Mouse (Mus musculus): ENCODE data around the gene Hexim2. TPM values are rescaled to one million over a fixed set of nuclear protein-coding genes. Genes with fewer than 3 reads are reported as not detected.
A peak's percentile ranks its signal among the peaks of the same experiment; 100 is the strongest.

Gene Hexim2
- polyA plus RNA-seq, 1 experiment from 2014 or later, result 10.5 TPM

GRCm38 (mm10) chr11:103101866-103102501, 30.2 kb upstream of the Hexim2 start:
- no peak overlapping the region for H3K27ac ChIP-seq (replicated peaks)

GRCm38 (mm10) chr11:103102725-103103349, 29.4 kb upstream of the Hexim2 start:
- Histone ChIP-seq H3K4me3 (peak overlapping the region; percentile 46), H3K27ac (replicated peaks) (0 out of 2 replicates have a peak overlapping the region, but pooled peaks have one; percentile 25), H3K4me1 (peaks cover 21% of the 10 kb centered on the region), H3K36me3 (no peaks in the 10 kb centered on the region), H3K4me2 (replicated peaks) (peak overlapping the region; percentile 82), H3K27me3 (peaks cover 66% of the 10 kb centered on the region), H3K9ac (replicated peaks) (no peak overlapping the region; the same call in 1 of the 2 replicates), H3K9me3 (no peaks in the 10 kb centered on the region)
- WGBS, result 1% methylated on average over 35 of the region's 35 CpGs
- peak; percentile 87 for ATAC-seq (ENCODE audit: low FRiP score, low read depth)

More at GRCm38 (mm10) chr11:103101866-103102501, 30.2 kb upstream of the Hexim2 start:
- Histone ChIP-seq H3K27me3 (peaks cover 72% of the 10 kb centered on the region), H3K9ac (replicated peaks) (peak overlapping the region; percentile 54), H3K36me3 (no peaks in the 10 kb centered on the region), H3K4me2 (replicated peaks) (peak overlapping the region; percentile 82), H3K4me3 (peak overlapping the region; percentile 46), H3K9me3 (no peaks in the 10 kb centered on the region), H3K4me1 (peaks cover 29% of the 10 kb centered on the region)
- ATAC-seq (ENCODE audit: low FRiP score, low read depth), result peak; percentile 25; the same call in 1 of the 2 replicates
- 4% methylated on average over 30 of the region's 30 CpGs for WGBS

GRCm38 (mm10) chr11:103103621-103104020, 28.6 kb upstream of the Hexim2 start:
- WGBS, result 49% methylated on average over 8 of the region's 8 CpGs
- no peak overlapping the region for H3K9ac ChIP-seq (replicated peaks)
- no peaks in the 10 kb centered on the region for H3K9me3 ChIP-seq
- no peak overlapping the region for H3K27ac ChIP-seq (replicated peaks)
- no peaks in the 10 kb centered on the region for H3K36me3 ChIP-seq
- H3K4me2 ChIP-seq (replicated peaks), result peak overlapping the region; percentile 82
- H3K4me3 ChIP-seq, result no peak overlapping the region
- peaks cover 62% of the 10 kb centered on the region for H3K27me3 ChIP-seq
- ATAC-seq (ENCODE audit: low FRiP score, low read depth), result no peak
- H3K4me1 ChIP-seq, result peaks cover 20% of the 10 kb centered on the region

- Histone ChIP-seq H3K4me2 (replicated peaks) (no peak overlapping the region), H3K27me3 (peaks cover 54% of the 10 kb centered on the region), H3K9ac (replicated peaks) (no peak overlapping the region), H3K4me3 (no peak overlapping the region), H3K4me1 (peaks cover 16% of the 10 kb centered on the region), H3K36me3 (no peaks in the 10 kb centered on the region), H3K27ac (replicated peaks) (no peak overlapping the region), H3K9me3 (no peaks in the 10 kb centered on the region)
- WGBS, result 79% methylated on average over 7 of the region's 7 CpGs
- no peak for ATAC-seq (ENCODE audit: low FRiP score, low read depth)
Measured at GRCm38 (mm10) chr11:103104469-103104868, 27.8 kb upstream of the Hexim2 start.

- ATAC-seq (ENCODE audit: low FRiP score, low read depth), result no peak
- no peak overlapping the region for H3K4me2 ChIP-seq (replicated peaks)
- 61% methylated on average over 14 of the region's 14 CpGs for WGBS
- H3K9me3 ChIP-seq, result no peaks in the 10 kb centered on the region
- H3K36me3 ChIP-seq, result no peaks in the 10 kb centered on the region
- H3K4me3 ChIP-seq, result no peak overlapping the region
- peaks cover 16% of the 10 kb centered on the region for H3K4me1 ChIP-seq
- H3K9ac ChIP-seq (replicated peaks), result no peak overlapping the region
- peaks cover 46% of the 10 kb centered on the region for H3K27me3 ChIP-seq
- H3K27ac ChIP-seq (replicated peaks), result no peak overlapping the region
Measured at GRCm38 (mm10) chr11:103105180-103105725, 27.0 kb upstream of the Hexim2 start.

- Histone ChIP-seq H3K4me1 (peaks cover 16% of the 10 kb centered on the region), H3K9me3 (no peaks in the 10 kb centered on the region), H3K27ac (replicated peaks) (no peak overlapping the region), H3K36me3 (no peaks in the 10 kb centered on the region), H3K4me3 (no peak overlapping the region), H3K4me2 (replicated peaks) (no peak overlapping the region), H3K27me3 (peaks cover 44% of the 10 kb centered on the region), H3K9ac (replicated peaks) (no peak overlapping the region)
- 83% methylated on average over 6 of the region's 6 CpGs for WGBS
- ATAC-seq (ENCODE audit: low FRiP score, low read depth), result no peak
Measured at GRCm38 (mm10) chr11:103105810-103106209, 26.4 kb upstream of the Hexim2 start.

DNA sequence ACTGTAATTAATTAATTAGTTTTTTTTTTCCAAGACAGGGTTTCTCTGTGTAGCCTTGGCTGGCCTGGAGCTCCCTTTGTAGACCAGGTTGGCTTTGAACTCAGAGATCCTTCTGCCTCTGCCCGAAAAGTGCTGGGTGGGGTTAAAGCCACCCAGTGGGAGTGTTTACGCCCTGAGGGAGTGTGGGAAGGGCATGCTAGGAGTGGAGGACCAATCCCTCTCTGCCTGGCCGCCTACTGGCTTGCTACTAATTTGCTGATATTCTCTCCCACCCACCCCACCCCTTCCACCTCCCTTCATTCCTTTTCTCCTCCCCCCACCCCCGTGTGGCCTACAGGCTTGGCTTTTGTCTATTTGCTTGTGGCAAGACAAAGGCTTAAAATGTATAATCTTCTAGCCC, 25.8 kb upstream of the Hexim2 start:
- H3K36me3 ChIP-seq, result no peaks in the 10 kb centered on the region
- H3K4me3 ChIP-seq, result no peak overlapping the region
- H3K27me3 ChIP-seq, result peaks cover 44% of the 10 kb centered on the region
- H3K4me1 ChIP-seq, result peaks cover 13% of the 10 kb centered on the region
- no peak overlapping the region for H3K9ac ChIP-seq (replicated peaks)
- 68% methylated on average over 4 of the region's 4 CpGs for WGBS
- ATAC-seq (ENCODE audit: low FRiP score, low read depth), result no peak
- no peaks in the 10 kb centered on the region for H3K9me3 ChIP-seq
- H3K4me2 ChIP-seq (replicated peaks), result no peak overlapping the region
- H3K27ac ChIP-seq (replicated peaks), result no peak overlapping the region

- Histone ChIP-seq H3K27ac (replicated peaks) (no peak overlapping the region), H3K9ac (replicated peaks) (no peak overlapping the region), H3K27me3 (peaks cover 35% of the 10 kb centered on the region), H3K4me3 (0 out of 2 replicates have a peak overlapping the region, but pooled peaks have one; percentile 28), H3K9me3 (no peaks in the 10 kb centered on the region), H3K4me2 (replicated peaks) (peak overlapping the region; percentile 53), H3K36me3 (no peaks in the 10 kb centered on the region), H3K4me1 (peaks cover 17% of the 10 kb centered on the region)
- no peak for ATAC-seq (ENCODE audit: low FRiP score, low read depth)
- WGBS, result 15% methylated on average over 10 of the region's 10 CpGs
Measured at GRCm38 (mm10) chr11:103111301-103111700, 20.9 kb upstream of the Hexim2 start.

DNA sequence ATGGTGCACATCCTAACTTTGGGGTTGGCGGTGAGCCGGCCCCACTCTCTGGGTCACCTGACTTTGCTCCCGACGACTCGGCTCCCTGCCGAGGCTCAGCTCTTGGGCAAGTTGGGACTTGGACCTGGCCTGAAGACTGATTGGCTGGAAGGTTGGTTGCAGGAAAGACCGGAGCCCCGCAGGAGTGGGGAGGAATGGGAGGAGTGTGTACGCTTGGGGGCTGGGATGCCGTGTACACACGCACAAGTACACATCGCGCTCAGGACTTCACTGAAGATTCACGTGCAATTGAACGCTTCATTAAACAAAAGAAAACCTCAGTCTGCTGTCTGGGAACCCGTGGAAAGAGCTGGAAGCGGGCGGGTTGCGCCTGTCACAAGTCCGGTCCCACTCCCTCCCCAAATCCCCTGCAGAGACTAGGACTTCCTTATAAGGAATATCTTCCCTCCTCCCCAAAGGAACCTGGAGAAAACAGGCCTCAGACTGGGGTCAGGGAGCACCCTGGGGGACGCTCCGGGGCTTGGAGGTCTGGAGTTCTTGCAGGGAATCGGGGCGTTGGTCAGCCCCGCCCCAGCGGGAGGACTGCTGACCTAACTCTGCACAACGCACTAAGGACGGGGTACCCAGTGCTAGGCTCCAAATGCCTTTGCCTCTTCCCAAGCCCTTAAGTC, 20.2 kb upstream of the Hexim2 start:
- no peaks in the 10 kb centered on the region for H3K36me3 ChIP-seq
- H3K27me3 ChIP-seq, result peaks cover 35% of the 10 kb centered on the region
- no peak overlapping the region for H3K27ac ChIP-seq (replicated peaks)
- peak overlapping the region; percentile 28 for H3K4me3 ChIP-seq
- peaks cover 18% of the 10 kb centered on the region for H3K4me1 ChIP-seq
- no peak for ATAC-seq (ENCODE audit: low FRiP score, low read depth)
- peak overlapping the region; percentile 53 for H3K4me2 ChIP-seq (replicated peaks)
- peak overlapping the region; percentile 41; the same call in 1 of the 2 replicates for H3K9ac ChIP-seq (replicated peaks)
- H3K9me3 ChIP-seq, result no peaks in the 10 kb centered on the region
- WGBS, result 1% methylated on average over 28 of the region's 28 CpGs

GRCm38 (mm10) chr11:103112552-103112912, 19.7 kb upstream of the Hexim2 start:
- H3K9me3 ChIP-seq, result no peaks in the 10 kb centered on the region
- 7% methylated on average over 9 of the region's 9 CpGs for WGBS
- H3K27ac ChIP-seq (replicated peaks), result no peak overlapping the region
- no peak for ATAC-seq (ENCODE audit: low FRiP score, low read depth)
- H3K9ac ChIP-seq (replicated peaks), result peak overlapping the region; percentile 41; the same call in 1 of the 2 replicates
- peak overlapping the region; percentile 28; the same call in 1 of the 2 replicates for H3K4me3 ChIP-seq
- peaks cover 35% of the 10 kb centered on the region for H3K27me3 ChIP-seq
- H3K36me3 ChIP-seq, result no peaks in the 10 kb centered on the region
- peak overlapping the region; percentile 53 for H3K4me2 ChIP-seq (replicated peaks)
- H3K4me1 ChIP-seq, result peaks cover 23% of the 10 kb centered on the region

- H3K4me1 ChIP-seq, result peaks cover 26% of the 10 kb centered on the region
- no peak overlapping the region for H3K4me3 ChIP-seq
- WGBS, result 26% methylated on average over 12 of the region's 12 CpGs
- H3K4me2 ChIP-seq (replicated peaks), result 0 out of 2 replicates have a peak overlapping the region, but pooled peaks have one; percentile 53
- H3K9me3 ChIP-seq, result no peaks in the 10 kb centered on the region
- H3K9ac ChIP-seq (replicated peaks), result no peak overlapping the region
- H3K36me3 ChIP-seq, result no peaks in the 10 kb centered on the region
- peaks cover 35% of the 10 kb centered on the region for H3K27me3 ChIP-seq
- H3K27ac ChIP-seq (replicated peaks), result no peak overlapping the region
- ATAC-seq (ENCODE audit: low FRiP score, low read depth), result no peak
Measured at GRCm38 (mm10) chr11:103113005-103113404, 19.2 kb upstream of the Hexim2 start.

DNA sequence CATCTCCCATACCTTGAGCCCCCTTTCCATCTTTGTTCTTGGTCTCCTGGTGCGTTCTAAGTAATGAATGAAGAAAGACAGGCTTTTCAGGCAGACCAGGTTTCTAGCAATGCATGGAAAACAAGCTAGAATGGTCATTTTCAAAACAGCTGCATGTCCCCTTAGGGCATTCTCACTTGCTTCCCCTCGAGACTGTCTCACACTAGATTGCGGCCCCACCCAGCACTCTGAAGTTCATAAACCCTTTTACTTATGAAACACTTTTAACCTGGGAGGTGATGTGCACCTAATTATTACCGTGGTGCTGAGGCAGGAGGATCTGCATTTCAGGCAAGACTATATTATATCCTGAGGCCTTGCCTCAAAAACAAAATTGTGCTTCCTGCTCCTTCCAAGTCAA, 18.5 kb upstream of the Hexim2 start:
- H3K36me3 ChIP-seq, result no peaks in the 10 kb centered on the region
- no peaks in the 10 kb centered on the region for H3K9me3 ChIP-seq
- 77% methylated on average over 4 of the region's 4 CpGs for WGBS
- no peak overlapping the region for H3K4me3 ChIP-seq
- H3K27ac ChIP-seq (replicated peaks), result no peak overlapping the region
- peaks cover 35% of the 10 kb centered on the region for H3K27me3 ChIP-seq
- peaks cover 32% of the 10 kb centered on the region for H3K4me1 ChIP-seq
- ATAC-seq (ENCODE audit: low FRiP score, low read depth), result no peak
- no peak overlapping the region for H3K4me2 ChIP-seq (replicated peaks)
- no peak overlapping the region for H3K9ac ChIP-seq (replicated peaks)
